Mouse (Mus musculus) megakaryocyte progenitor cell, adult 5-6 weeks (primary cell): ENCODE measurements at regions not wholly inside any gene's neighbourhood (a gene's known extent, or its start where the extent isn't known, plus 50 kb on each side); places are given as distances from the start of the nearest gene placed in this dataset.
"Not testable (repeated sequence)": the region's sequence is repeated elsewhere in the genome, so short reads cannot be mapped to it uniquely, and the experiment has no call there.

ENCODE experiments used
- ATAC-seq: replicated peaks from 2 replicates; pipeline ENCODE4 v1.8.0; 2016; ENCODE audit warnings: mild to moderate bottlenecking, moderate TSS enrichment, inconsistent platforms; ENCODE audit not compliant: poor library complexity

DNA sequence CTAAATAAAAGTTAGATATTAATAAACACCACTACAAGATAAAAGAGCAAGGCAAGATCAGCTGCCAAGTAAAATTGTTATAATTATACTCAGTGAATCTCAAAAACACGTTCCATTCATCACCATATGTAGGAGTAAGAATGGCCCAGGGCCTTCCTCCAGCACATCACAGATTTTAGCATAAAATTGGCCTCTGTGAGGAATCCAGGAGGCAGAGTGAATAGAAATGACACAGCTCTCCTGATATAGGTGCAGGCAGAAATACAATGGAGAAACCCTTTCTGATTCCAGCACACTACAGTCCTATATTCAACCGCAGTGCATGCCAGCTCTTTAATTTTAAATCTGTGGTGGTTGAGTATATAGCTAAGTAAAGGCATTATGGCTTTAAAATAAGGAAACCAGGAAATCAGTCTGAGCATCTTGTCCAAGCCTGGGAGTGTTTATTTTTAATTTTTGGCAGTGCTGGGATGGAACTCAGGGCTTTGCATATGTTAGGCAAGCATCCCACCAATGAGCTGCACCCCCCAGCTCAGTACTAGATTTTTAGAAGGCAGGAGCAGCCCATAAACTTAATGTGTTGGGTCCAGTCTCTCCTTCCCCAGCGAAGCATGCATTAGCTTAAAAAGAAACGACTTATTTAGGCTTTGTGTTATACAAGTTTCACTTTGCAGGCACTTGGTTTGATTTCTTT, 158.3 kb upstream of the Ptprz1 start:
- no peak for ATAC-seq

DNA sequence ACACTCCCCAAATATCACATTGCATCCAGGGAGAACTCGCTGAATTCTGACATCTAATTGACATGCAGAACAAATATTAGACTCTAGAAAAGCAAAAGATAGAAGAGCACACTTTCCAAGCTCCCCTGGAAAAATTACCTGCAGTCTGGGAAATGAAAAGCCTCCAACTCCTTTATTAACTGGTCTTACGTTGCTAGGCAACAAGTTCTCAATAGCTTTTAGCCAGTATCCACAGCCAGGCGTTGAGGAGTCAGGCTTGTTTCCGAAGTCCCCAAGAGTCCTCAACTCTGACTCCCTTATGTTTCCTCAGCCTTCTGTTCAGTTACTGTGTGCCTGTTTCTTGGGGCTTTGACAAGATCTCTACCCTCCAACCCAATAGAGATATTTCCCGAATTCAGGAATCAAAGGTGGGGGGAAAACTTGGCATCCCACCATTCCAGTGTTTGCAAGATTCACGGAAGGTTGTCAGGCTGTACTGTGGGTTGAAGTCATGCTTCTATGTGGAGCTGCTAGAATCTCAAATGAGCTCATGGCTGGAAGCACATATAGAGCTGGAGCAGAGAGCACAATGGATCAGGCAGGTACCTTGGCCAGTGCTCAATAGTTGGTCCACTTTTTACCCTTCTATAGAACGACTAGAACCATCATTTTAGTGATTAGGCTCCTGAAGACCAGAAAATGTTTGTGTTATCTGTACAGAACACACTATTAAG, 159.0 kb upstream of the Ptprz1 start:
- ATAC-seq, result no peak

DNA sequence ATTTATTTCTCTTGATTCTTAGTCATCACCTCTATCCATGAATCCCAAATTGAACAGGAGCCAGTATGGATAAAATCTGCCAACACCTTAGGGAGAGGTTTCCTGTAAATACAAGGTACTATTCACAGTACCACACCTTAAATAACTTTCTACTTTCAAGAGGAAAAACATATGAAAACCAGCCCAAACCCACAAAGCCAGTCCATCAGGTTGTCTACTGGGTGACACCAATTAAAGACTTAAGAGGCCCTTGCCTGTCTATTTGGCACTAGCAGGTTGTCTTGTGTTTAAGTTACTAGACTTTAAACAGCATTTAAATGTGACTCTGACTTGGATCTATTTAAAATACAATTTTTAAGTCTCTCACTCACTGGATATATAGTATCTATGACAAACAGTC, 177.1 kb upstream of the Ptprz1 start:
- ATAC-seq, result no peak

- ATAC-seq, result no peak
Observed at GRCm38 (mm10) chr6:22688678-22689126, 186.6 kb upstream of the Ptprz1 start.

DNA sequence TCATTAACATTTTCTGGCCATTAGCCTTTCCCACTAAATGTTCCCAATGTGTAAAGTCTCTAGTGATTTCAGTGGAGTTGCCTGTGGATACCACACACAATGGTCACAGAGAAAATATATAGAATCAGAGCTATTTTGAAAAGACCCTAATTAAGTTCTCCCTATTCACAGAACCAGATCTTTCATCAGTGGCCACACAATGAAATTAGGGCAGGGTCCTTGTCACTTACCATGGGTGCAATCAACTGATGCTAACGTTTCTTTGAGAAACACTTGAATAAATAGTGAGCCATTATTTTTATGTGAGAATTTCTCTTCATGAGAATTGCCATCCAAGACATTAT, 200.7 kb upstream of the Ptprz1 start:
- ATAC-seq, result no peak

GRCm38 (mm10) chr6:22673919-22674585, 201.2 kb upstream of the Ptprz1 start:
- no peak for ATAC-seq

GRCm38 (mm10) chr6:22671524-22671923, 203.8 kb upstream of the Ptprz1 start:
- ATAC-seq, result no peak

DNA sequence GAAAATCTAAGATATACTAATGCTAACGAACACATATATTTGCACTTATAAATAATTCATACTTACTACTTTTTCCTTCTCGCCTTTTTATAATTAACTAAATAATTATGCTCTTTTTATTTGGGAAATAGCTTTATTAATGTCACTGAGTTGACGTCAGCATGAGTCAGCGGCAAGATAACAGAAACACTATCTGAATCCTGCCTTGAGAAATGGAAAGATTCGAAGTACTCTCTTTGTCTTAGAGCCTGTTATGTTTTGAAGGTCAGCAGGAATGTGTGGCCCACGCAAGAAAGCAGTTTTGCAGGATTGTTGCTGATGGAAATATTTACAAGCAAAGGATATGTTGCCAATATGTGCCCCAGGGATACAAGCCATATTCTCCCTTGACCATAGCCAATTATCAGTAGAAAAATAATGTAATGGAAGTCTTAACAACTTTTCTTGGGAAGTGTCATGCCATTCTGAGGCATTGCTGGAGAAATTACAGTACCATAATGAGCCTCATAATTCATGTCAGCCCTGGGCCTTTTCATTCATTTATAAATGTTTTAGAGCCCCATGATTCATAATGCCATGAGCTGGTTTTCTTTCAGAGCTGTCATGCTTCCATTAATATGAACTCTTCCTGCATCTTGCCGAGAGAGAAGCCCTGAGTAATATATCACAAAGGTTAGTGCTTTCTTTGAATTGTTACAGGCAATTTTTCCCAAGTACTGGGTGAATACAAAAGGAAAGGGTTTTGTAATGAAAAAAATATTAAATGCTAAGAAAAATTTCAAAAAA, 206.9 kb upstream of the Ptprz1 start:
- ATAC-seq, result no peak

GRCm38 (mm10) chr6:22657401-22657800, 217.9 kb upstream of the Ptprz1 start:
- not testable (repeated sequence) for ATAC-seq

DNA sequence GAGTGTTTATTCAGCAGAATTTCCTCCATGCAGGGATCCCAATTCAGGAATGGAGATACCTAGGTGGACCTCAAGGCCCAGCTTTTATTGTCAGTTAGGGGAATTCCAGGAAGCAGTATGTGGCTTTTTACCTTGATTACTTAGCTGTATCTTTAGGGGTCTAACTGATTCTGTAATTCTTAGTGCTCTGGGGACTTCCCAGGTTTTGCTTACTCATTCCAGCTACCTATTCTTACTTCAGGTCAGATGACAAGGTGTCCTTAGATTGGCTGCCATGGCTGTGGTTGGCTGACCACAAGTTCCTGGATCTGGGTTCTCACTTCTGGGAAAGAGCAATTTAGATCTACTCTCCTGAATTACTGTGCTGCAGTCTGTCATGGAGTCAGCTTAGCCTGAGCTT, 235.2 kb upstream of the Ptprz1 start:
- no peak for ATAC-seq

- ATAC-seq, result no peak
Observed at GRCm38 (mm10) chr6:22635141-22635540, 240.2 kb upstream of the Ptprz1 start.

- ATAC-seq, result no peak
Observed at GRCm38 (mm10) chr6:22634740-22635139, 240.6 kb upstream of the Ptprz1 start.

- no peak for ATAC-seq
Observed at GRCm38 (mm10) chr6:22591592-22591991, 235.5 kb upstream of the Fam3c start.

- ATAC-seq, result no peak
Observed at GRCm38 (mm10) chr6:22584851-22585250, 228.8 kb upstream of the Fam3c start.

DNA sequence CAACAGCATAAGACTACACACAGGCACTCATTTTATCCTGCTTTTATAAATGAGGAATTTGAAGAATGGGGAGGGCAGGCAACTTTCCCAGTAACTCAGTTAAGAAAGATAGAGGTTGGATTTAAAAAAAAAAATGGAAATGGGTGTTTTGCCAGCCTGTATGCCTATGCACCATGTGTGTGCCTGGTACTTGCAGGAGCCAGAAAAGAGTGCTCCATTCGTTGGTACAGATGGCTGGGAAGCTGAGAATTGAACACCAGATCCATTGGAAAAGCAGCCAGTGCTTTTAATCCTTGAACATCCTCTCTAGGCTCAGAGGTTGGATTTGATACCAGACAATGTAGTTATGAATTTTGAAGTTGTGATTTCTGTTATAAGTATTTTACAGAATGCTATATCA, 216.9 kb upstream of the Fam3c start:
- ATAC-seq, result no peak

GRCm38 (mm10) chr6:22567891-22568290, 211.8 kb upstream of the Fam3c start:
- no peak for ATAC-seq

DNA sequence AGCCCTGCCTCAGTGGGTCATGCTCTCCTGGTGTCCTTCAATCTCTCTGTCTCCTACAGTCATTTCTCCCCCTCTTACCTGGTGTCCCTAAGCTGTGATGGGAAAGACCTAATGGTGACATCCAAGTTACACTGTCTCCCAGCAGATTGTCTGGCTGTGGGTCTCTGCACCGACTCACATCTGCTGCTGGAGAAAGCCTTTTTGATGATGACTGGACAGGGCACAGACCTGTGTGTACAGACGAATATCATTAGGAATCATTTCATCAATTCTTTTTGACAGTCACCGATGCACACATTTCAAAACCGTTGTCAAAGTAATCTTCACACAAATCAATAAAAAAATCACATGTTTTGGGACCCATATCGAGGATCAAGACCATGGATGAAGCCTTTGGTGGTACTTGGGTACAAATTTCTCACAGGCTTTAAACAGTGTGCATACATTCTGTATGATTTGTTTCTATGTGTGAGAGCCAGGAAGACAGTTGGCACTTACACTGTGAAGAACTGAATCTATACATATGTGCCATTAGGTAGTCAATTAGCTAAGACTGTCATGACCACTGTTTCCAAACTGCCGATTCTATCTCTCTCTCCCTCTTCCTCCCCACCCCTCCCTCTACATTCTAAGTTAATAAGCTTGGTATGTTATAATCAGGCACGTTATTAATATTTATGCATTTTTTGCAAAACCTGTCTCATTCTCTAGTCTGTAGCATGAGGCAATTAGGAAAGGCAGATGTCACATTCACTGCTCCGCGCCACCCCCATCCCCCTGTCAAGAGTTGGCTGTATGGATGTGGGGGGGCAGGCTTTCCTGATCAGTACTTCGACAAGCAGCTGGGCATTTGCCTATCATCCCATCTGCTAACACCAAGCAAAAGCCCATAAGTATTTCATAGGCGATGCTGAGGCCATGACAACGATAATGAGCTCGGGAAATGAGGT, 192.5 kb upstream of the Fam3c start:
- ATAC-seq, result no peak

DNA sequence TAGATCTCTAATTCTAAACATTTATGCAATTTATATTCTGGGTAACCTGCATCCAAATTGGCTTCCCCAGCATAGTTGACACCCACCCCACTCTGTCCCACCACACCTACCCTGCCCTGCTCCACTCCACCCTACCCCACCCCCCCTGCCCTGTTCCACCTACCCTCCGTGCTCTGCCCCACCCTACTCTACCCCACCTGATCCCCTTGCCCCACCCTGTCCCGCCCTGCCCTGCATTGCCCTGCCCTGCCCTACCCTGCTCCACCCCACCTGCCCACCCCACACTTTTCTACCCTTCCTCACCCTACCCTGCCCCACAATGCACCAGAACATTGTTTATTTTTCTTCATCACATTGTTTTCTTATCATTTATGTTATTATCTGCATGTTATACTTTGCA, 185.6 kb upstream of the Fam3c start:
- ATAC-seq, result no peak

DNA sequence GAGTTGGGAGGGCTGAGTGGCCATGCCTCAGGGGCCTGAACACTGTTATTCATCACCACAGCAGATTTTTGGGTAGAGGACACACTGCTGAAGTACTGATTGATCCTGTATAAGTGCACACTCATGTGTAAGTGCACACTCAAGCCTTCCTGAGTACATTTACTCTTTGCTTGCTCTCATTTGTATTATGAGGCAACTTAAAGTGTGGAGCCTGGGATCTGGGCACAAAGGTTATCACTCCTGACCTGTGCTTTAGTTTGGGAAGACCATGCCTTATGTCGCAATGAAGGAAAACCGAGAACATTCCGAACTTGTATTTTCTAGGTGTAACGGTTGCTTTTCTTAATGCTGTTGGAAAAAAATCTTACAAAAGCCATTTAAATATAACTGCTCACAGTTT, 182.2 kb upstream of the Fam3c start:
- no peak for ATAC-seq

GRCm38 (mm10) chr6:22524384-22524783, 168.3 kb upstream of the Fam3c start:
- no peak for ATAC-seq
